Mouse (Mus musculus) heart, embryonic 14.5 days (tissue): ENCODE measurements at regions not wholly inside any gene's neighbourhood (a gene's known extent, or its start where the extent isn't known, plus 50 kb on each side); places are given as distances from the start of the nearest gene placed in this dataset.

ENCODE experiments used
- ATAC-seq: fragments of 200-750 bp; cut with Nextera tagmentation; 2 replicates; pipeline ENCODE4 v1.8.0; 2017; ENCODE audit warnings: low read depth, moderate TSS enrichment; ENCODE audit not compliant: insufficient number of reproducible peaks, insufficient read depth, low FRiP score
- H3K27ac ChIP-seq, 2 experiments: fragments of 200-500 bp in 1 of 2; fragments of 300-500 bp in 1 of 2; sonication (generic) in 1 of 2; replicated peaks in 1 of 2; 2 replicates each; pipeline ENCODE4 v1.5.1; 2012 to 2014; ENCODE audit warnings: low read depth in 2 of 2, low read length in 2 of 2, control low read depth in 1 of 2, mild to moderate bottlenecking in 1 of 2, mixed read lengths in 1 of 2; ENCODE audit not compliant: control insufficient read depth in 1 of 2, insufficient read depth in 1 of 2
- H3K27me3 ChIP-seq: fragments of 300-500 bp; sonication (generic); 2 replicates; pipeline ENCODE4 v1.6.1; 2014; ENCODE audit warnings: mild to moderate bottlenecking, low read length, control low read depth; ENCODE audit not compliant: control insufficient read depth, insufficient read depth
- H3K36me3 ChIP-seq: fragments of 300-500 bp; sonication (generic); 2 replicates; pipeline ENCODE4 v1.6.1; 2014; ENCODE audit warnings: mild to moderate bottlenecking, control low read depth, low read length, mixed read lengths; ENCODE audit not compliant: control insufficient read depth, insufficient read depth
- H3K4me1 ChIP-seq, 2 experiments: fragments of 200-500 bp in 1 of 2; fragments of 300-500 bp in 1 of 2; sonication (generic) in 1 of 2; 2 replicates each; pipeline ENCODE4 v1.6.1; 2012 to 2014; ENCODE audit warnings: low read length in 2 of 2, control low read depth in 1 of 2, mixed read lengths in 1 of 2; ENCODE audit not compliant: control insufficient read depth in 2 of 2, insufficient read depth in 2 of 2
- H3K4me2 ChIP-seq: fragments of 300-500 bp; sonication (generic); 2 replicates; pipeline ENCODE4 v1.6.1; 2014; ENCODE audit warnings: mild to moderate bottlenecking, low read length
- H3K4me3 ChIP-seq, 2 experiments: fragments of 200-500 bp in 1 of 2; fragments of 300-500 bp in 1 of 2; sonication (generic) in 1 of 2; 2 replicates each; pipeline ENCODE4 v1.5.1; 2012 to 2014; ENCODE audit warnings: low read length in 2 of 2, mild to moderate bottlenecking in 2 of 2, control low read depth in 1 of 2, low read depth in 1 of 2, moderate library complexity in 1 of 2; ENCODE audit not compliant: control insufficient read depth in 1 of 2, insufficient read depth in 1 of 2
- H3K9ac ChIP-seq: fragments of 300-500 bp; sonication (generic); 2 replicates; pipeline ENCODE4 v1.6.1; 2014; ENCODE audit warnings: mild to moderate bottlenecking, low read length
- H3K9me3 ChIP-seq: fragments of 300-500 bp; sonication (generic); 2 replicates; pipeline ENCODE4 v1.6.1; 2016; ENCODE audit warnings: low read length, control low read depth; ENCODE audit not compliant: control insufficient read depth
- WGBS: fragments of 180-500 bp; shearing (Covaris S2); extraction: QIAGEN DNeasy Blood & Tissue Kit; methylation state at CpG from one replicate; pipeline ENCODE4 v1.1.7; 2014; 5-methylcytosine and 5-hydroxymethylcytosine counted together

- 64% methylated on average over 6 of the region's 6 CpGs for WGBS
- Histone ChIP-seq H3K27ac (no peak overlapping the region), H3K27me3 (no peaks in the 10 kb centered on the region), H3K4me2 (no peak overlapping the region), H3K4me1 (no peaks in the 10 kb centered on the region), H3K36me3 (no peaks in the 10 kb centered on the region), H3K4me3 (no peak overlapping the region), H3K9ac (no peak overlapping the region), H3K9me3 (no peaks in the 10 kb centered on the region)
- no peak for ATAC-seq
Measured at GRCm38 (mm10) chr10:110650107-110650506, 95.1 kb upstream of the E2f7 start.

GRCm38 (mm10) chr10:110650851-110651250 lies 94.4 kb upstream of the E2f7 start:
- H3K27ac ChIP-seq = no peak overlapping the region
- no peak overlapping the region for H3K4me2 ChIP-seq
- no peaks in the 10 kb centered on the region for H3K27me3 ChIP-seq
- no peak for ATAC-seq
- H3K9ac ChIP-seq = no peak overlapping the region
- H3K36me3 ChIP-seq = no peaks in the 10 kb centered on the region
- H3K9me3 ChIP-seq = no peaks in the 10 kb centered on the region
- no peak overlapping the region for H3K4me3 ChIP-seq
- no peaks in the 10 kb centered on the region for H3K4me1 ChIP-seq

- no peak overlapping the region for H3K4me3 ChIP-seq
- H3K9ac ChIP-seq = no peak overlapping the region
- 78% methylated on average over 6 of the region's 6 CpGs for WGBS
- no peaks in the 10 kb centered on the region for H3K36me3 ChIP-seq
- no peak overlapping the region for H3K27ac ChIP-seq
- no peaks in the 10 kb centered on the region for H3K9me3 ChIP-seq
- H3K4me2 ChIP-seq = no peak overlapping the region
- ATAC-seq = no peak
- H3K4me1 ChIP-seq = no peaks in the 10 kb centered on the region
- H3K27me3 ChIP-seq = no peaks in the 10 kb centered on the region
Measured at GRCm38 (mm10) chr10:110654070-110654469, 91.2 kb upstream of the E2f7 start.

GRCm38 (mm10) chr10:110658153-110658695 lies 87.0 kb upstream of the E2f7 start:
- WGBS = 71% methylated on average over 4 of the region's 4 CpGs
- H3K4me1 ChIP-seq = no peaks in the 10 kb centered on the region
- no peak overlapping the region for H3K27ac ChIP-seq
- H3K4me2 ChIP-seq = no peak overlapping the region
- H3K4me3 ChIP-seq = no peak overlapping the region
- ATAC-seq = no peak
- no peaks in the 10 kb centered on the region for H3K9me3 ChIP-seq
- no peaks in the 10 kb centered on the region for H3K36me3 ChIP-seq
- H3K27me3 ChIP-seq = no peaks in the 10 kb centered on the region
- no peak overlapping the region for H3K9ac ChIP-seq

GRCm38 (mm10) chr10:110676503-110676902 lies 68.7 kb upstream of the E2f7 start:
- H3K4me2 ChIP-seq = no peak overlapping the region
- H3K27me3 ChIP-seq = no peaks in the 10 kb centered on the region
- no peaks in the 10 kb centered on the region for H3K9me3 ChIP-seq
- 54% methylated on average over 4 of the region's 4 CpGs for WGBS
- no peaks in the 10 kb centered on the region for H3K4me1 ChIP-seq
- no peak overlapping the region for H3K9ac ChIP-seq
- no peak overlapping the region for H3K4me3 ChIP-seq
- ATAC-seq = no peak
- H3K27ac ChIP-seq = no peak overlapping the region
- H3K36me3 ChIP-seq = no peaks in the 10 kb centered on the region
